ENCODE assay signal across 25 mouse cellular contexts in the genomic region with DNA sequence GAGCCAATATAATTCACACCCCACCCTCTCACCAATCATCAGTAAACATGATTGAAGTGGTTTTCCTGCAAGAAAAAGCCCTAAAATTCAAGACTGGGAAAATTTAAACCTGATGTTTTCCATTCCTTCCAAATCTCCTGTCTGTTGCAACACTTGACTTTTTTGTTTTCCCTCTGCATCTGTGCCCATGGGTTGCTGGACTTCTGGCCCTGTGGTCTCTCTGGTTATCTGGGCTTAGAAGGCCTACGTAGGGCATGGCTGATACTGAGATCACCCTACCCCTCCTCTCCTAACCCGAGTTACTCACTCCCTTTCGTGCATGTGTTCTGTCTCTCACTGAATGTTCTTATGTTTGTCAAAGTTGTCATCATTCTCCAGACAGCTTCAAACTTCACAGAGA.
A peak's percentile ranks its signal among the peaks of the same experiment; 100 is the strongest.
DNase-seq lines count a peak whose midpoint lies in the region; ATAC-seq and TF ChIP-seq lines count a peak whose summit lies in the region.
"Had no signal": no experiment of that assay in that cellular context is flagged by ENCODE, and none has a peak within 500 bp of the region (broad histone marks: within the 10 kb centered on the region; RNA-seq: fewer than 3 reads in every experiment).

No protein-coding gene starts in this region.

- H3K4me1 ChIP-seq in heart, embryonic 12.5 days (replicated peaks), result no peaks in the 10 kb centered on the region
- H3K4me1 ChIP-seq in hindbrain, embryonic 16.5 days (ENCODE audit: control insufficient read depth, insufficient read depth, low read depth, low read length), result no peaks in the 10 kb centered on the region
- H3K4me1 ChIP-seq: embryonic facial prominence, embryonic 10.5 days; embryonic facial prominence, embryonic 15.5 days; heart, embryonic 15.5 days; hindbrain, embryonic 15.5 days; kidney, embryonic 15.5 days; limb, embryonic 12.5 days; liver, embryonic 15.5 days; midbrain, embryonic 12.5 days had no signal

- TF ChIP-seq CTCF in gastrocnemius, adult 2 months (IDR thresholded peaks at IDR 0.05), result no peak

- no peak overlapping the region for H3K4me2 ChIP-seq in heart, embryonic 12.5 days
- no peak overlapping the region for H3K4me2 ChIP-seq in hindbrain, embryonic 16.5 days (ENCODE audit: low read length)
- H3K4me2 ChIP-seq: embryonic facial prominence, embryonic 15.5 days; heart, embryonic 15.5 days; hindbrain, embryonic 15.5 days; kidney, embryonic 15.5 days; limb, embryonic 12.5 days; liver, embryonic 15.5 days; lung, embryonic 14.5 days; midbrain, embryonic 12.5 days had no signal

- H3K27me3 ChIP-seq in heart, embryonic 12.5 days (replicated peaks), result no peaks in the 10 kb centered on the region
- H3K27me3 ChIP-seq in hindbrain, embryonic 16.5 days (replicated peaks; ENCODE audit: control insufficient read depth, insufficient read depth, low read length), result no peaks in the 10 kb centered on the region
- H3K27me3 ChIP-seq: embryonic facial prominence, embryonic 15.5 days; heart, embryonic 15.5 days; hindbrain, embryonic 15.5 days; kidney, embryonic 15.5 days; limb, embryonic 12.5 days; liver, embryonic 15.5 days; midbrain, embryonic 12.5 days had no signal

- no peak for ATAC-seq in heart, embryonic 12.5 days (ENCODE audit: insufficient number of reproducible peaks, low FRiP score)
- no peak for ATAC-seq in hindbrain, embryonic 16.5 days
- ATAC-seq: CD4-positive, CD25-positive, alpha-beta regulatory T cell, adult 4 months; forebrain, embryonic 14.5 days had no signal

- H3K4me3 ChIP-seq in gastrocnemius, adult 2 months, result no peak overlapping the region
- H3K4me3 ChIP-seq in heart, embryonic 12.5 days, result no peak overlapping the region
- H3K4me3 ChIP-seq in hindbrain, embryonic 16.5 days (ENCODE audit: low read length), result no peak overlapping the region
- H3K4me3 ChIP-seq: embryonic facial prominence, embryonic 10.5 days; embryonic facial prominence, embryonic 15.5 days; heart, embryonic 15.5 days; hindbrain, embryonic 15.5 days; kidney, embryonic 15.5 days; limb, embryonic 12.5 days; liver, embryonic 15.5 days; midbrain, embryonic 12.5 days had no signal

- no peak overlapping the region for H3K9ac ChIP-seq in heart, embryonic 12.5 days
- no peak overlapping the region for H3K9ac ChIP-seq in hindbrain, embryonic 16.5 days (ENCODE audit: low read depth, low read length)
- H3K9ac ChIP-seq: embryonic facial prominence, embryonic 15.5 days; heart, embryonic 15.5 days; hindbrain, embryonic 15.5 days; kidney, embryonic 15.5 days; limb, embryonic 12.5 days; liver, embryonic 15.5 days; lung, embryonic 14.5 days; midbrain, embryonic 12.5 days had no signal

- H3K36me3 ChIP-seq in heart, embryonic 12.5 days, result no peaks in the 10 kb centered on the region
- no peaks in the 10 kb centered on the region for H3K36me3 ChIP-seq in hindbrain, embryonic 16.5 days (ENCODE audit: control insufficient read depth, insufficient read depth, low read length)
- H3K36me3 ChIP-seq: embryonic facial prominence, embryonic 10.5 days; embryonic facial prominence, embryonic 15.5 days; heart, embryonic 15.5 days; hindbrain, embryonic 15.5 days; kidney, embryonic 15.5 days; limb, embryonic 12.5 days; liver, embryonic 15.5 days; midbrain, embryonic 12.5 days had no signal

- DNase-seq in gastrocnemius, adult 2 months, result peak; percentile 28
- no peak for DNase-seq in gastrocnemius, postnatal 4 days (ENCODE audit: low spot score in 2 of 2)
- peak; percentile 3 for DNase-seq in heart, adult 8-10 months (ENCODE audit: low spot score)
- DNase-seq in fibroblast of lung, adult 2 months (ENCODE audit: low read depth), result peak; percentile 70
- no peak for DNase-seq in urinary bladder, postnatal 36 days (ENCODE audit: low spot score in 2 of 2)
- DNase-seq: adrenal gland, adult 8-10 months; cerebellum, adult 8-10 months; cerebellum, postnatal 25 days; gastrocnemius, postnatal 10 days; kidney, adult 18-20 months; kidney, postnatal 25 days; lung, embryonic 14.5 days; thymus, postnatal 4 days had no signal

- H3K9me3 ChIP-seq in heart, embryonic 12.5 days (replicated peaks), result no peaks in the 10 kb centered on the region
- no peaks in the 10 kb centered on the region for H3K9me3 ChIP-seq in hindbrain, embryonic 16.5 days (ENCODE audit: control insufficient read depth, low read length)
- H3K9me3 ChIP-seq: embryonic facial prominence, embryonic 10.5 days; embryonic facial prominence, embryonic 15.5 days; heart, embryonic 15.5 days; hindbrain, embryonic 15.5 days; kidney, embryonic 15.5 days; limb, embryonic 12.5 days; liver, embryonic 15.5 days; midbrain, embryonic 12.5 days had no signal

- H3K27ac ChIP-seq in gastrocnemius, adult 2 months, result no peak overlapping the region
- H3K27ac ChIP-seq in heart, embryonic 12.5 days (ENCODE audit: poor library complexity, severe bottlenecking), result no peak overlapping the region
- no peak overlapping the region for H3K27ac ChIP-seq in hindbrain, embryonic 16.5 days (ENCODE audit: low read depth, low read length)
- H3K27ac ChIP-seq: embryonic facial prominence, embryonic 10.5 days; embryonic facial prominence, embryonic 15.5 days; heart, embryonic 15.5 days; hindbrain, embryonic 15.5 days; kidney, embryonic 15.5 days; limb, embryonic 12.5 days; liver, embryonic 15.5 days; midbrain, embryonic 12.5 days had no signal

- WGBS in heart, embryonic 12.5 days, result 25% methylated on average over 3 of the region's 3 CpGs
- 89% methylated on average over 3 of the region's 3 CpGs for WGBS in hindbrain, embryonic 16.5 days

- intact Hi-C loops in gastrocnemius, adult 2 months (cut with DNase I), result no loop called here

Comparison
In these comparisons a context has a peak if more than half of its experiments do, and no peak if none do; other contexts are left out.
1. DNase-seq: peak in gastrocnemius, adult 2 months (single experiment), heart, adult 8-10 months (single experiment) and fibroblast of lung, adult 2 months (single experiment); none in gastrocnemius, postnatal 4 days (0 of 2) and urinary bladder, postnatal 36 days (0 of 2).